Mouse (Mus musculus) cerebellum, postnatal 36 days (tissue): ENCODE measurements around the gene Fam189a2.

Source experiments
- DNase-seq, 2 experiments: peaks; one replicate each; pipeline ENCODE4 v3.0.0; 2021 to 2022; ENCODE audit warnings: mixed read lengths in 2 of 2

Fam189a2 gene

DNA sequence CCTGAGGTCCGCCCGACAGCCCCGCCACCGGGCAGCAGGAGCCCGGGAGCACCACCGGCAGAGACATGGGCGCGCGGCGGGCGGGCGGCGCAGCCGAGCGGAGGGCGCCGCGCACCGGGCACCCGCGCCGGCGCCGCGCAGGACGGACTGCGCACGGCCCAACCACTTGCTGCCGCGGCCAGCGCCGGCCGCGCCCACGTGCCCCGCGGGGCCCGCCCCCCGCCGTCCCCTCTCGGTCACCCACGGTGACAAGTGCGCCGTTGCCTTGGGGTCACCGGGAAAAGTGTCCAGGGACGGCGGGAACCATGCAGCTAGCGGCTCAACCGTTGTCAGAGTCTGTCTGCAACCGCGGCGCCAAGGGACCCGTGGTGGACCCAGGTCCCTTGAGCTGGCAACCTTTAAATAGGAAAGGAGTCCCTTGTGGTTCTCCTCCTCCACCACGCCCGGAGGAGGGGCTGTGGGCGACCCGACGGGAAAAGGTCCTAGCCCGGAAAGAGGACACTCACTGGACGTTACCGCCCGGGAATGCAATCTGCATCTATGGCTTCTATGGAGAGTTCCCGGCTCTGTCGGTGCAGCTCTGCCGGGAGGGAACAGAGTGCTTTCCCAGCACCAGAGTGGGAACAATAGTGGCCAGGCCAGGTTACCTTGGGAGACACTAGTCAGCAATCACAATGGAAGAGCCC, at the start of gene Fam189a2:
TSS of gene Fam189a2 (minus strand) at position 149 of the 686 bp plus-strand sequence.
- DNase-seq = peak; percentile 25 to 38

- DNase-seq = no peak
These were observed 46.8 kb upstream of the Fam189a2 start for GRCm38 (mm10) chr19:24077658-24078057.

DNA sequence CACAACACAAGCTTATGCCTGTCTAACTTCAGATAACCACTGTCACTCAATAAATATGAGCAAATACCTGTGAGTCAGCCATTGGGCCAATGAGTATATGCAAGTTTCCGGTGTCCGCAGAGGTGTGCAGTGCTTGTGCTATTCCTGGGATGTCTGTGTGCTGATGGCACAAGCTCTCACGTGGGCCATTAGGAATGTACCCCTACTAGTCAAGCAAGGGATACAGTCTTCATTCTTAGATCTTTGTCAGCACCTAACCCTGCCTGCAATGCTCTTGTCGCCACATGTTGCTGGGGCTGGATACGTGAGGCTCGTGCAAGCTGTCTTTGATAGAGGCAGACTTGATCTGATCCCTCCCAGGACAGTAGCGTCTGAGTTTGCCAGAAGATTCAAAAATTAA, 45.7 kb upstream of the Fam189a2 start:
- DNase-seq = no peak

- no peak for DNase-seq
These were observed 45.1 kb upstream of the Fam189a2 start for GRCm38 (mm10) chr19:24075927-24076326.

GRCm38 (mm10) chr19:24073155-24073554, 42.3 kb upstream of the Fam189a2 start:
- no peak for DNase-seq

DNA sequence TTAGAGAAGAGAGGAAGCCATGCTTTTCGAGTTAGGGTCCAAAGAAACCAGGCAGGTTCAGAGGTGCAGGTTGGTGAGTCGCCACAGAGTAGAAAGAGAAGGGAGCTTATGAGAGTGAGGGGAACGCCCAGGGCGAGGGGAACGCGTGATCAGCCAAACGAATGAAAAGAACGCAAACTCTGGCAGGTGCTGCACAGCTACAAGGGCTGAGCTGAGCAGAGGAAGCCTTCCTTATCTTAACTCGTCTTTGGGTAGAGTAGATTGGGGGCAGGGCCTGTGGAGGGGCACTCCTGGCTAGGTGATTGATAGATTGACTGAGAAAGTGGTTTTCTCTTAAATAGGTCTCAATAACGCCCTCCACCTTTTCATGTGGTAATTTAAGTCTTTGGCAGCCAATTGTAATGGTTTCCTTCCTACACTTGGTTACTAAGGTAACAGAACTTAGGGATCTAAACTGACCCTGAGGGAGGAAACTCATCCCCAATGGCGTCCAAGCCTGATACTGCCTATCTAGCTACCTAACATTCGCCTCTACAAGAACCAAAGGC, 33.6 kb upstream of the Fam189a2 start:
- no peak for DNase-seq

DNA sequence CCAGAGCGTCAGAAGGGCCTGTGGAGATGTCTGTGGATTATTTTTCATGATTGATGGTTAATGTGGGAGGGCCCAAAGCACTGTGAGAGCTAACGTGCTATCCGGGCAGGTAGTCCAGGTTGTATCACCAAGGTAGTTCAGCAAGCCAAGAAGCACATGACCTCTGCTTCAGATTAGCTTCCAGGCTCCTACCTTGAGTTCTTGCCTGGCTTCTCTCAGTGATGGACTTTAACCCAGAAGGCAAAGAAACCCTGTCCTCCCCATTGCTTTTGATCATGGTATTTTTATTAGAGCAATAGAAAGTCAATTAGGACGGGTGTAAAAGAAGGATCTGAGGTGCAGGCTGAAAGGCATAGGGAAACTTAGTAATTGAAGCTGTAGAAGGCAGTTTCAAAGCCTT, 32.8 kb upstream of the Fam189a2 start:
- no peak for DNase-seq

- DNase-seq = no peak
These were observed 28.0 kb upstream of the Fam189a2 start for GRCm38 (mm10) chr19:24058851-24059250.

- DNase-seq = no peak
These were observed 27.2 kb upstream of the Fam189a2 start for GRCm38 (mm10) chr19:24058021-24058420.

DNA sequence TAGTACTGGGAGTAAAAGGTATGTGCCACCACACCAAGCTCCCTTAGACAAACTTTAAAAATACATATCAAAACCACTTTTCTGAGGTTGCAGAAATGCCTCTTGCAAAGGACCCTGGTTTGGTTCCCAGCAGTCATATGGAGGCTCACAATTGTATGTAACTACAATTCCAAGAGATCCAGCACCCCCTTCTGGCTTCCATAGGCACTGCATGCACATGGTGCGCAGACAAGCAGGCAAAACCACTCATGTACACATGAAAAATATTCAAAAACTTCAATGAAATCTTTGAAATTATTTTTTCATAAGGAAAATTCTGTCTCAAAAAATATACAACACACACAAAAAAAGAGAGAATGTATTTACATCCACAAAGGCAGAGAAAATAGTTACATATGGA, 26.1 kb upstream of the Fam189a2 start:
- no peak for DNase-seq

DNA sequence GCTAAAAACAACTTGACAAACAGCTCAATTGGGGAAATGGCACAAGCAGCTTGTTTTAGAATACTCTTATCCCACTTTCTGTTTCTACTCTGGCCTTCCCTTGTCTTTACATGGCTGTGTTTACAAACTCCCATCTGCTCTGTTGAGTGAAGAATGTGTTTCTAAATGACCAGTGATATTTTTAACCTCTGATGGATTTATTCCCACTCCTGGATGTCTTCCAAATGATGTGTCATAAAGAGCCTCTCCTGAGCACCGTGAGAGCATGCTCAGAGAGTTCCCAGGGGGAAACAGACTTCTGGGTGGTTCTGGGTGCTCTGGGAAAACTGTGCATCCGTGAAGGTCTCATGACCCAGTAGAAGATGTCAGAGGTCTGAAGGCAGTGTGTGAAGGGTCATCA, 24.1 kb upstream of the Fam189a2 start:
- no peak for DNase-seq

- no peak for DNase-seq
These were observed 23.4 kb upstream of the Fam189a2 start for GRCm38 (mm10) chr19:24054265-24054664.

- no peak for DNase-seq
These were observed 19.7 kb upstream of the Fam189a2 start for GRCm38 (mm10) chr19:24050514-24050913.

- DNase-seq = no peak
These were observed 18.5 kb upstream of the Fam189a2 start for GRCm38 (mm10) chr19:24049329-24049728.

DNA sequence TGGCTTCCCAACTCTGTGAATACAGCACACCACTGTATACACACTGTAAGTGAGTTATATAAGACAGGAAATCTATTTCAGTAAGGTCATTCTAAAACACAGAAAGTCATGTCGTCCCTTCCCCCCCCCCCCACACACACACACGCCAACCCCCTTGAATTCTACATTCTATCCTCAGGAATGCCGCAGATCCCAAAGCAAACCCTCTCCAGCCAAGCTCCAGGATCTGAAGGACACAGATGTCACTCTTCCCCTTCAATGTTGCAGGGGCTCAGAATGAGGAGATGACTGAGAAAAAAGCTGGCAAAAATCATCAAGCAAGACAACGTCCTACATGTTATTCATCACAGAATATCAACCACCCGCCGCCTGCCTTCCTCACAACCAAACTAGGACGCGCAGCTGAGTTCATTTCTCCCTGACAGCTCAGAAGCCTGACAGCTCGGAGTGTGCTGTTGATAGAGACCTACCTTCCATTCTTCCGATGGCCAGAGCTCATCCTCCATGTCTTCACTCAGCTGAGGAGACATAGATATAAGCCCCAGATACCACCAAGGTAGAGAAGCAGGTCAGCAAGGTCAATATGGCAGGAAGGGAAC, 15.7 kb upstream of the Fam189a2 start:
- no peak for DNase-seq

GRCm38 (mm10) chr19:24042387-24042786, 11.6 kb upstream of the Fam189a2 start:
- no peak for DNase-seq

DNA sequence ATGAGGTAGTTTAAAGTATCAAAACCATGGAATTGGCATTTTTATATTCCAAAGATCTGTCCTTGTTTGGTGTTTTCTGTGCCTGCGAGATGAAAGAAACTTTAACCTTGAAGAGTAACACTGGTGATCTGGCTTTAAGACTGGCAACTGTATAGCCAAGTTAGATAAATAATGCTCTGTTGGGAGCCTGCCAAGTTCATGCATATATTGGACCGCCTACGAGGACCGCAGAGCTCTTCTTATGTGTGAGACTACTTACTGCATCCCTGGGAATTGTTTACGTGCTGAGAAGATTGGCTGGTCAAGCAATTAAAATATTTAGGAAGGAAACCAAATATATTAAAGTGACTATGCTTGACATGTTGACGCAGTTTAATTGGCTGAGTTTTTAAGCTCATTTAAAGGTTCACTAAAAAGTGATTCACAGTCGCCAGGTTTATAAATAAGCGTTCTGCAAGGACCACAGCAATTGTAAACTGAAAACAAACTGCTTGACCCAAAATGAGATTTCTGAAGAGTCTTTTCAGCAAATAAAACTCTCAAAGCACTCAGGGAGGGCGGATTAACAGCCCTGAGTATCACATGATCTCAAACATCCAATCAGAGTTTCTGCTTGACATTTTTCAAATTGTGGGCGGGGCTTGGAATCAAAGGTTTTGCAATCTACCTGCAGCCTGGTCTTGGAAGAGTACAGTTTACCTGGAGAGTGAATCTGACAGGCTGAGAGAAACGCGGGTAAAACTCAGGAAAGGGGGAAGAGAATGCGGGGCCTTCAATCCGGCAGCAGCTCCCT, 8.4 kb upstream of the Fam189a2 start:
- no peak for DNase-seq

DNA sequence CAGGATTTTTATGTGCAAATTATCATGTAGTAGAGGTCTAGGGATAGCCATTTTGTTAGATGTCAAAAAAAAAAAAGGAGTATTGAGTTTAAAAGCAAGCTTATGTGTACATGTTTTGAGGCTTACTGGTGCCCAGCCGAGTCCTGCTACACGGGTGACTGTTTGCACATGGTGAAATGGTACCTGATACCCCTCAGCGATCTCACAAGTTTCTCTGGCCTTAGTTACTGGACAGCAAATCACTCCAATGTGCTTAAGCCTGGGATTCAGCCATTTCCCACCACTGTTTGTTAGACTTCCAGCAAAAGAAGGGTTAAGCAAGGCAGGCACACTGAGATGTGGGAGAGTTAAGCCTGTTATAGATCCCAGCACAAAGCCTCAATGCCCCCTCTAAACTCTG, 3.5 kb upstream of the Fam189a2 start:
- no peak for DNase-seq

GRCm38 (mm10) chr19:24032654-24033236, 1.9 kb upstream of the Fam189a2 start:
- DNase-seq = no peak

DNA sequence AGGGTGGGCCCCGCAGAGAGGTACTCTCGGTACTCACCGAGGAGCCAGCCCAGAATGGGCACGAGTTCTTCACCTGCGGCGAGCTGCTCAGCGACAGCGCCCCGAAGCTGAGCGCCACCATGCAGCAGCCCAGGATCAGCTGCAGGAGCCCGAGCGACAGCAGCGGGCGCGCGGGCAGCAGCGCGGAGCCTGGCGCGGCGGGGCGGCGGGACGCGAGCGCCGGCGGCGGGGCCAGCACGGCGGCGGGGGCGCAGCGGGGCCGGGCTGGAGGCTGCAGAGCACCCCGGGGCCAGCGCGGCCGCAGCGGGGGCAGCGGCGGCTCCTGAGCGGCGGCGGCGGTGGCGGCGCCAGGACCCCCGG, 328 bp downstream of the Fam189a2 start:
- DNase-seq = peak; percentile 33 to 34

DNA sequence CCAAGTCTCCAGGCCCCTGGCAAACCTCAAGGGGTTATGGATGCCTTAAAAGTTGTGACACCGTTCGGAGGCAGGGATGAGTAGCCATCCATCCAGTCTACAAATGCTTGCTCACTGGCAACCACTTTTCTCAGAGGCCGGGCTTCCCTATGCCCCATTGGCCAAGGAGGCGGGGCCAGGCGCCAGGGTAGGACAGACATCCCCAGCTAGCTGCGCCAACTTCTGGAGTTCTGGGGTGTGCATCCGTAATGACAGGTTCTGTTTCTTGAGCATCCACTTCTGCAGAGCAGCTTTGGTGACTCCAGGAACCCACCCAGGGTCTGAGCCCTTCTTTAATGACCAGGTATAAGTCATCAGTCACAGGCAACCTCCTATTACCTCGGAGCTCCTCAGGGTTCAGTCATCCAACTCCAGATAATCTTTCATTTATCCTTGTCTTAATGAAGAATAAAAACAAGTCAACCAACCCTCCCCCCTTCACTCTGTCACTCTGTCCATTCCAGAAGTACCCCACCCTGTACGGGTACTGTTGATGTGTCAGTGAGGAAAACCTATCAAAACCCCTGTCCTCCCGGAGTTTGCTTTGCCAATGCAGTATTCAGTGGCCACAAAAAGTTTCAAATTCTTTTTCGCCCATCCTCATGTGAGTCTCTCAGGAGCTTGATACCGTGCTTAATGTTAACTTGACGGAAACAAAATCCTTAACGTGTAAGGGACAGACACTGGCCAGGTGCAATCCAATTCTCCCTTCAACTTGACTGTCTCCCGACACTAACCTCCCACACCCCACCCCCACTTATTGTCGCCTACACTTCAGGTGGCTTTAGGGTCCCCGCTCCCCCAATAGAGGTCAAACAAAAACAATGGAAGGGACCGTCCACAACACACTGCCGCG, 956 bp downstream of the Fam189a2 start:
- peak; percentile 31 to 40 for DNase-seq

DNA sequence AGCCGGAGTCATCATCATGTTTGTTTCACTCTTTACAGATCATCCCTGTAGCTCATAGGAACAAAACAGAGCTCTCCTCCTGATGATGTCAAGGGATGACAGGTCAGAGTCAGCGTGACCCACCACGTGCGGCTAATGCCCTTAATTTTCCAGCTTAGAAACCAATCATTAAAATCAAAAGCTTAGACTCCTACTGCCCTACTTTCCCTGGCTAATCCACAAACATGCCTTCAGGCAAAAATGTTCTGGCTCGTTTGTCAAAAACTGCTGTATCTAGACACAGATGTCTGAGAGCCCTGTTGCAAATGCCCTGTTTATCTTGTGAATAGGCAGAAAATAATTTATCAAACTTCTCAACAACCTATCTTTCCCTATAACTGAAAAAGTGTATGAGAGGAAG, 4.9 kb downstream of the Fam189a2 start:
- DNase-seq = no peak
